Mouse (Mus musculus): Measurements from ENCODE around the gene Rab5b.

Rab5b gene

GRCm38 (mm10) chr10:128697072-128697725 lies 1.1 kb upstream of the Rab5b start:
- no peak for DNase-seq

- no peak for DNase-seq
Observed at GRCm38 (mm10) chr10:128695411-128695991, 563 bp downstream of the Rab5b start.

GRCm38 (mm10) chr10:128674469-128675008 lies 21.5 kb downstream of the Rab5b start:
- no peak for DNase-seq

GRCm38 (mm10) chr10:128673763-128674468 lies 22.1 kb downstream of the Rab5b start, which contains the start of gene Suox:
TSS of gene Suox (minus strand) at chr10:128674073.
- DNase-seq, result peak; percentile 83

GRCm38 (mm10) chr10:128671148-128671547 lies 24.9 kb downstream of the Rab5b start:
- no peak for DNase-seq

- DNase-seq, result peak; percentile 77
Observed at GRCm38 (mm10) chr10:128668790-128669672, 27.0 kb downstream of the Rab5b start.

- DNase-seq, result no peak
Observed at GRCm38 (mm10) chr10:128665806-128666205, 30.3 kb downstream of the Rab5b start.

GRCm38 (mm10) chr10:128665307-128665706 lies 30.8 kb downstream of the Rab5b start:
- no peak for DNase-seq

- DNase-seq, result no peak
Observed at GRCm38 (mm10) chr10:128664808-128665207, 31.3 kb downstream of the Rab5b start.

GRCm38 (mm10) chr10:128663441-128664220 lies 32.4 kb downstream of the Rab5b start:
- DNase-seq, result no peak

GRCm38 (mm10) chr10:128662465-128662864 lies 33.6 kb downstream of the Rab5b start:
- no peak for DNase-seq

- DNase-seq, result no peak
Observed at GRCm38 (mm10) chr10:128659490-128659889, 36.6 kb downstream of the Rab5b start.

- DNase-seq, result peak; percentile 46
Observed at GRCm38 (mm10) chr10:128657844-128658243, 38.2 kb downstream of the Rab5b start.

- DNase-seq, result peak; percentile 27
Observed at GRCm38 (mm10) chr10:128656731-128657130, 39.3 kb downstream of the Rab5b start.

- no peak for DNase-seq
Observed at GRCm38 (mm10) chr10:128655254-128655653, 40.8 kb downstream of the Rab5b start.

- DNase-seq, result peak; percentile 76
Observed at GRCm38 (mm10) chr10:128653866-128654265, 42.2 kb downstream of the Rab5b start.

- peak; percentile 44 for DNase-seq
Observed at GRCm38 (mm10) chr10:128646139-128647089, 49.6 kb downstream of the Rab5b start.

GRCm38 (mm10) chr10:128645111-128646011 lies 50.7 kb downstream of the Rab5b start, which contains the start of gene Ikzf4:
TSS of gene Ikzf4 (minus strand) at chr10:128645991.
- no peak for DNase-seq

GRCm38 (mm10) chr10:128642749-128643148 lies 53.3 kb downstream of the Rab5b start:
- no peak for DNase-seq
